Mouse (Mus musculus): ENCODE measurements around the gene Rsbn1. TPM values are rescaled to one million over a fixed set of nuclear protein-coding genes. Genes with fewer than 3 reads are reported as not detected.

Gene Rsbn1
- polyA plus RNA-seq (2015; fragmentation: Nextera tagmentation; extraction: Ambion mirVana) = 6.4 and 7.2 TPM in 2 replicates

- Histone ChIP-seq H3K4me1 (replicated peaks; ENCODE audit: control insufficient read depth, insufficient read depth) (0 out of 2 replicates have a peak, but pooled peaks cover 2% of the 10 kb centered on the region), H3K9ac (ENCODE audit: low read length) (peak within 1 kb of the TSS; percentile 93), H3K4me3 (ENCODE audit: low read depth, low read length) (peak within 1 kb of the TSS; percentile 99), H3K27ac (replicated peaks) (peak within 1 kb of the TSS; percentile 94), H3K4me2 (replicated peaks; ENCODE audit: low read depth) (peak within 1 kb of the TSS; percentile 73), H3K36me3 (ENCODE audit: control insufficient read depth, insufficient read depth, low read length) (no peaks in the 10 kb centered on the region), H3K9me3 (ENCODE audit: control insufficient read depth, low read length) (no peaks in the 10 kb centered on the region), H3K27me3 (ENCODE audit: control insufficient read depth, insufficient read depth, low read length) (no peaks in the 10 kb centered on the region)
- ATAC-seq (ENCODE audit: low FRiP score, low TSS enrichment) = peak; percentile 100
- peak; percentile 97 for DNase-seq (ENCODE audit: low spot score)
- TF ChIP-seq CTCF (IDR thresholded peaks at IDR 0.05; ENCODE audit: low read depth) (peak; percentile 44; the same call in 1 of the 2 replicates), EP300 (optimal IDR thresholded peaks at IDR 0.05) (peak; percentile 38)
- WGBS = 2% methylated on average over 49 of the region's 55 CpGs
Observed at GRCm38 (mm10) chr3:103914010-103914669, at the start of gene Rsbn1. TSS of gene Rsbn1 (plus strand) at chr3:103914120.

- no peak overlapping the region for H3K27ac ChIP-seq (replicated peaks)
- TF ChIP-seq EP300 (optimal IDR thresholded peaks at IDR 0.05) (no peak), CTCF (IDR thresholded peaks at IDR 0.05; ENCODE audit: low read depth) (no peak)
- WGBS = 78% methylated on average over 6 of the region's 6 CpGs
- H3K4me2 ChIP-seq (replicated peaks; ENCODE audit: low read depth) = no peak overlapping the region
- no peak overlapping the region for H3K9ac ChIP-seq (ENCODE audit: low read length)
- no peaks in the 10 kb centered on the region for H3K9me3 ChIP-seq (ENCODE audit: control insufficient read depth, low read length)
- no peaks in the 10 kb centered on the region for H3K36me3 ChIP-seq (ENCODE audit: control insufficient read depth, insufficient read depth, low read length)
- no peaks in the 10 kb centered on the region for H3K27me3 ChIP-seq (ENCODE audit: control insufficient read depth, insufficient read depth, low read length)
- H3K4me3 ChIP-seq (ENCODE audit: low read depth, low read length) = no peak overlapping the region
- no peaks in the 10 kb centered on the region for H3K4me1 ChIP-seq (replicated peaks; ENCODE audit: control insufficient read depth, insufficient read depth)
- ATAC-seq (ENCODE audit: low FRiP score, low TSS enrichment) (no peak), DNase-seq (ENCODE audit: low spot score) (no peak)
Observed at GRCm38 (mm10) chr3:103864200-103864599, 49.7 kb upstream of the Rsbn1 start.

GRCm38 (mm10) chr3:103867424-103867971 lies 46.4 kb upstream of the Rsbn1 start:
- H3K4me2 ChIP-seq (replicated peaks; ENCODE audit: low read depth) = no peak overlapping the region
- H3K4me3 ChIP-seq (ENCODE audit: low read depth, low read length) = no peak overlapping the region
- no peaks in the 10 kb centered on the region for H3K9me3 ChIP-seq (ENCODE audit: control insufficient read depth, low read length)
- H3K36me3 ChIP-seq (ENCODE audit: control insufficient read depth, insufficient read depth, low read length) = no peaks in the 10 kb centered on the region
- no peak for ATAC-seq (ENCODE audit: low FRiP score, low TSS enrichment)
- no peak overlapping the region for H3K9ac ChIP-seq (ENCODE audit: low read length)
- H3K27ac ChIP-seq (replicated peaks) = no peak overlapping the region
- DNase-seq (ENCODE audit: low spot score) = no peak
- H3K4me1 ChIP-seq (replicated peaks; ENCODE audit: control insufficient read depth, insufficient read depth) = no peaks in the 10 kb centered on the region
- no peaks in the 10 kb centered on the region for H3K27me3 ChIP-seq (ENCODE audit: control insufficient read depth, insufficient read depth, low read length)
- TF ChIP-seq CTCF (IDR thresholded peaks at IDR 0.05; ENCODE audit: low read depth) (no peak), EP300 (optimal IDR thresholded peaks at IDR 0.05) (no peak)
- WGBS = 74% methylated on average over 5 of the region's 5 CpGs

- no peaks in the 10 kb centered on the region for H3K4me1 ChIP-seq (replicated peaks; ENCODE audit: control insufficient read depth, insufficient read depth)
- H3K4me2 ChIP-seq (replicated peaks; ENCODE audit: low read depth) = no peak overlapping the region
- no peaks in the 10 kb centered on the region for H3K9me3 ChIP-seq (ENCODE audit: control insufficient read depth, low read length)
- no peak for ATAC-seq (ENCODE audit: low FRiP score, low TSS enrichment)
- no peak overlapping the region for H3K4me3 ChIP-seq (ENCODE audit: low read depth, low read length)
- H3K36me3 ChIP-seq (ENCODE audit: control insufficient read depth, insufficient read depth, low read length) = no peaks in the 10 kb centered on the region
- 70% methylated on average over 4 of the region's 4 CpGs for WGBS
- no peak overlapping the region for H3K27ac ChIP-seq (replicated peaks)
- DNase-seq (ENCODE audit: low spot score) = no peak
- TF ChIP-seq EP300 (optimal IDR thresholded peaks at IDR 0.05) (no peak), CTCF (IDR thresholded peaks at IDR 0.05; ENCODE audit: low read depth) (no peak)
- H3K27me3 ChIP-seq (ENCODE audit: control insufficient read depth, insufficient read depth, low read length) = no peaks in the 10 kb centered on the region
- H3K9ac ChIP-seq (ENCODE audit: low read length) = no peak overlapping the region
Observed at GRCm38 (mm10) chr3:103868008-103868407, 45.9 kb upstream of the Rsbn1 start.

GRCm38 (mm10) chr3:103872663-103873098 lies 41.2 kb upstream of the Rsbn1 start:
- Histone ChIP-seq H3K36me3 (ENCODE audit: control insufficient read depth, insufficient read depth, low read length) (no peaks in the 10 kb centered on the region), H3K27ac (replicated peaks) (no peak overlapping the region), H3K9ac (ENCODE audit: low read length) (no peak overlapping the region), H3K27me3 (ENCODE audit: control insufficient read depth, insufficient read depth, low read length) (no peaks in the 10 kb centered on the region), H3K4me3 (ENCODE audit: low read depth, low read length) (no peak overlapping the region), H3K4me2 (replicated peaks; ENCODE audit: low read depth) (no peak overlapping the region), H3K9me3 (ENCODE audit: control insufficient read depth, low read length) (no peaks in the 10 kb centered on the region), H3K4me1 (replicated peaks; ENCODE audit: control insufficient read depth, insufficient read depth) (no peaks in the 10 kb centered on the region)
- TF ChIP-seq EP300 (optimal IDR thresholded peaks at IDR 0.05) (no peak), CTCF (IDR thresholded peaks at IDR 0.05; ENCODE audit: low read depth) (no peak)
- no peak for DNase-seq (ENCODE audit: low spot score)
- WGBS = 69% methylated on average over 3 of the region's 3 CpGs
- no peak for ATAC-seq (ENCODE audit: low FRiP score, low TSS enrichment)

GRCm38 (mm10) chr3:103874329-103874728 lies 39.6 kb upstream of the Rsbn1 start:
- 64% methylated on average over 7 of the region's 7 CpGs for WGBS
- ATAC-seq (ENCODE audit: low FRiP score, low TSS enrichment) = no peak

More at GRCm38 (mm10) chr3:103874329-103874728, 39.6 kb upstream of the Rsbn1 start:
- Histone ChIP-seq H3K4me3 (ENCODE audit: low read depth, low read length) (no peak overlapping the region), H3K4me1 (replicated peaks; ENCODE audit: control insufficient read depth, insufficient read depth) (no peaks in the 10 kb centered on the region), H3K27ac (replicated peaks) (no peak overlapping the region), H3K9ac (ENCODE audit: low read length) (no peak overlapping the region), H3K36me3 (ENCODE audit: control insufficient read depth, insufficient read depth, low read length) (no peaks in the 10 kb centered on the region), H3K9me3 (ENCODE audit: control insufficient read depth, low read length) (no peaks in the 10 kb centered on the region), H3K27me3 (ENCODE audit: control insufficient read depth, insufficient read depth, low read length) (no peaks in the 10 kb centered on the region), H3K4me2 (replicated peaks; ENCODE audit: low read depth) (no peak overlapping the region)
- no peak for TF ChIP-seq EP300 (optimal IDR thresholded peaks at IDR 0.05)
- no peak for TF ChIP-seq CTCF (IDR thresholded peaks at IDR 0.05; ENCODE audit: low read depth)
- no peak for DNase-seq (ENCODE audit: low spot score)
